Mouse (Mus musculus) neural tube, embryonic 13.5 days (tissue): Measurements from ENCODE around the gene Ern1. TPM values are rescaled to one million over a fixed set of nuclear protein-coding genes. Genes with fewer than 3 reads are reported as not detected.
A peak's percentile ranks its signal among the peaks of the same experiment; 100 is the strongest.

Source experiments
- ATAC-seq: fragments of 200-750 bp; cut with Nextera tagmentation; 2 replicates; pipeline ENCODE4 v1.8.0; 2017; ENCODE audit warnings: low read depth, mild to moderate bottlenecking, moderate TSS enrichment, moderate library complexity
- H3K27ac ChIP-seq: fragments of 300-500 bp; sonication (generic); replicated peaks from 2 replicates; pipeline ENCODE4 v1.5.1; 2015; ENCODE audit warnings: moderate library complexity, mild to moderate bottlenecking, inconsistent platforms
- H3K27me3 ChIP-seq: fragments of 300-500 bp; sonication (generic); 2 replicates; pipeline ENCODE4 v1.6.1; 2015; ENCODE audit warnings: mild to moderate bottlenecking, inconsistent platforms
- H3K36me3 ChIP-seq: fragments of 300-500 bp; sonication (generic); 2 replicates; pipeline ENCODE4 v1.6.1; 2015; ENCODE audit warnings: mild to moderate bottlenecking, inconsistent platforms
- H3K4me1 ChIP-seq: fragments of 300-500 bp; sonication (generic); replicated peaks from 2 replicates; pipeline ENCODE4 v1.6.1; 2015; ENCODE audit warnings: inconsistent platforms
- H3K4me2 ChIP-seq: fragments of 300-500 bp; sonication (generic); 2 replicates; pipeline ENCODE4 v1.6.1; 2015; ENCODE audit warnings: inconsistent platforms, mild to moderate bottlenecking, moderate library complexity
- H3K4me3 ChIP-seq: fragments of 300-500 bp; sonication (generic); 2 replicates; pipeline ENCODE4 v1.5.1; 2015; ENCODE audit warnings: mild to moderate bottlenecking, inconsistent platforms
- H3K9ac ChIP-seq: fragments of 300-500 bp; sonication (generic); 2 replicates; pipeline ENCODE4 v1.6.1; 2015; ENCODE audit warnings: moderate library complexity, mild to moderate bottlenecking, inconsistent platforms
- H3K9me3 ChIP-seq: fragments of 300-500 bp; sonication (generic); 2 replicates; pipeline ENCODE4 v1.6.1; 2016; ENCODE audit warnings: inconsistent platforms
- WGBS: fragments of 180-500 bp; shearing (Covaris S2); methylation state at CpG from one replicate; pipeline ENCODE4 v1.1.7; 2015; 5-methylcytosine and 5-hydroxymethylcytosine counted together
- polyA plus RNA-seq: library from polyadenylated mRNA; unstranded; fragments of >200 nt; fragmentation: Nextera tagmentation; extraction: Ambion mirVana; gene quantifications from 2 replicates; pipeline ENCODE4 v1.2.1, GENCODE M21; 2015

The Ern1 gene
- polyA plus RNA-seq, 1 experiment from 2014 or later, result 5.7 TPM

DNA sequence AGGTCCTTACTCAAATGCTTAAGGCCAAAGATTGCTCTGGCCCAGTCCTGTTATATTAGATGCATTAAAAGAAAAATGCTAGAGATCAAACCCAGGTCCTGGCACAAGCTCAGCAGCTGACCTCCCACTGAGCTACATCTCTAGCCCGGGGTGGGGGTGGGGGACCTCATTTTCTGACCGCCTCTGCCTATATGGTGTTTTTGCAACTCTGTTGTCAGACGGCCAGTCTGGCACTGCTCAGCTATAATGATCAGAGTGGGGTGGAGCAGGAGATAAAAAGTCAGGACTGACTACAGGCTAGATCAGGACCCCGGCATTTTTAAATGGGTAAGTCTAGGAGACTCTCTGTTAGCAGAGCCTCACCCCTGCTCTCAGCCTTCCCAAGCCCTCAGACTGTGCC lies 30.7 kb upstream of the Ern1 start:
- WGBS, result 50% methylated on average over 4 of the region's 4 CpGs
- Histone ChIP-seq H3K4me1 (peaks cover 53% of the 10 kb centered on the region), H3K27ac (no peak overlapping the region), H3K36me3 (no peaks in the 10 kb centered on the region), H3K9ac (no peak overlapping the region), H3K4me3 (no peak overlapping the region), H3K27me3 (no peaks in the 10 kb centered on the region), H3K4me2 (no peak overlapping the region), H3K9me3 (no peaks in the 10 kb centered on the region)
- ATAC-seq, result no peak

- H3K9ac ChIP-seq, result 0 out of 2 replicates have a peak overlapping the region, but pooled peaks have one; percentile 4
- peak; percentile 62; the same call in 1 of the 2 replicates for ATAC-seq
- peak overlapping the region; percentile 63; the same call in 1 of the 2 replicates for H3K27ac ChIP-seq
Measured at GRCm38 (mm10) chr11:106515079-106515745, 27.6 kb upstream of the Ern1 start.

DNA sequence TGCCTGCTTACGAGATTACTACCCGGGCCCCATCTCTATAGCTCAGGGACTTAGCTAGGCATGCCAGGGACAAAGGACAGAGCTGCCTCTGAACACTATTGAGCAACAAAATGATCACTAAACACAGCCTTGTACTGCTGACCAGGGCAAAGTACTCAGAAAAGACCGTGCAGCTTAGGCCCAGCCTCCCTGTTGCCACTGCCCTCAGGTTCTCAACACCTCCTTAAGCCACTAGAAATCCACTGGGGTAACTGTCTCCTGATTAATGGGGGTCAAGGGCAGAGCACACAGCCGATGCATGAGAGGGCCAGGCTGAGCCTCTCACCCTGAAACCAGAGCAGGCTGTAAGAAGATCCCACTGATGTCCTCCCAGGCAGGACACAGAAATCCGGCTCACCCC lies 26.8 kb upstream of the Ern1 start:
- H3K36me3 ChIP-seq, result peaks cover 30% of the 10 kb centered on the region
- no peak for ATAC-seq
- H3K27ac ChIP-seq, result peak overlapping the region; percentile 63; the same call in 1 of the 2 replicates
- H3K27me3 ChIP-seq, result no peaks in the 10 kb centered on the region
- no peaks in the 10 kb centered on the region for H3K9me3 ChIP-seq
- peaks cover 28% of the 10 kb centered on the region for H3K4me1 ChIP-seq
- H3K4me3 ChIP-seq, result no peak overlapping the region
- WGBS, result 58% methylated on average over 5 of the region's 5 CpGs
- H3K4me2 ChIP-seq, result no peak overlapping the region
- H3K9ac ChIP-seq, result 0 out of 2 replicates have a peak overlapping the region, but pooled peaks have one; percentile 4

More at GRCm38 (mm10) chr11:106515079-106515745, 27.6 kb upstream of the Ern1 start:
- H3K9me3 ChIP-seq, result no peaks in the 10 kb centered on the region
- peaks cover 36% of the 10 kb centered on the region for H3K4me1 ChIP-seq
- 54% methylated on average over 16 of the region's 16 CpGs for WGBS
- H3K36me3 ChIP-seq, result peaks cover 22% of the 10 kb centered on the region
- no peak overlapping the region for H3K4me3 ChIP-seq
- no peak overlapping the region for H3K4me2 ChIP-seq
- no peaks in the 10 kb centered on the region for H3K27me3 ChIP-seq

GRCm38 (mm10) chr11:106513166-106513565 lies 25.5 kb upstream of the Ern1 start:
- no peak overlapping the region; the same call in 1 of the 2 replicates for H3K27ac ChIP-seq
- WGBS, result 39% methylated on average over 2 of the region's 2 CpGs
- no peak overlapping the region for H3K9ac ChIP-seq

GRCm38 (mm10) chr11:106512006-106512390 lies 24.3 kb upstream of the Ern1 start:
- WGBS, result 94% methylated on average over 7 of the region's 7 CpGs

More at GRCm38 (mm10) chr11:106513166-106513565, 25.5 kb upstream of the Ern1 start:
- ATAC-seq, result no peak
- no peaks in the 10 kb centered on the region for H3K9me3 ChIP-seq
- H3K27me3 ChIP-seq, result no peaks in the 10 kb centered on the region
- H3K4me3 ChIP-seq, result no peak overlapping the region
- H3K36me3 ChIP-seq, result peaks cover 43% of the 10 kb centered on the region
- H3K4me2 ChIP-seq, result no peak overlapping the region
- peaks cover 17% of the 10 kb centered on the region for H3K4me1 ChIP-seq

GRCm38 (mm10) chr11:106511236-106512005 lies 23.8 kb upstream of the Ern1 start:
- no peak overlapping the region for H3K9ac ChIP-seq
- no peak overlapping the region for H3K4me3 ChIP-seq
- no peak overlapping the region for H3K27ac ChIP-seq
- ATAC-seq, result no peak
- peaks cover 14% of the 10 kb centered on the region for H3K4me1 ChIP-seq
- peaks cover 49% of the 10 kb centered on the region for H3K36me3 ChIP-seq
- H3K27me3 ChIP-seq, result no peaks in the 10 kb centered on the region
- H3K4me2 ChIP-seq, result no peak overlapping the region
- H3K9me3 ChIP-seq, result no peaks in the 10 kb centered on the region
- 90% methylated on average over 14 of the region's 14 CpGs for WGBS

More at GRCm38 (mm10) chr11:106512006-106512390, 24.3 kb upstream of the Ern1 start:
- Histone ChIP-seq H3K4me2 (no peak overlapping the region), H3K27ac (no peak overlapping the region), H3K4me3 (no peak overlapping the region), H3K36me3 (peaks cover 44% of the 10 kb centered on the region), H3K4me1 (peaks cover 14% of the 10 kb centered on the region), H3K9ac (no peak overlapping the region), H3K9me3 (no peaks in the 10 kb centered on the region), H3K27me3 (no peaks in the 10 kb centered on the region)
- ATAC-seq, result no peak

DNA sequence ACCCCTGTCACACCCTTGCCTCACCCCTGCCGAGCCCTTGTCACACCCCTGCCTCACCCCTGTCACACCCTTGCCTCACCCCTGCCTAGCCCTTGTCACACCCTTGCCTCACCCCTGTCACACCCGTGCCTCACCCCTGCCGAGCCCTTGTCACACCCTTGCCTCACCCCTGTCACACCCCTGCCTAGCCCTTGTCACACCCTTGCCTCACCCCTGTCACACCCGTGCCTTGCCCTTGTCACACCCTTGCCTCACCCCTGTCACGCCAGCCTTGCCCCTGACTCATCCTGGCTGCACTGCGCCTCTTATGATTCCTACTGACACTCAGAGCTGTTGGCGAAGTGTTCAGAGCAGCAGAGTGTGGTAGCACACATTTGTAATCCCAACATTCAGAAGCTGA lies 20.0 kb upstream of the Ern1 start:
- Histone ChIP-seq H3K4me3 (no peak overlapping the region), H3K9ac (no peak overlapping the region), H3K36me3 (peaks cover 54% of the 10 kb centered on the region), H3K9me3 (no peaks in the 10 kb centered on the region), H3K4me1 (peaks cover 4% of the 10 kb centered on the region; the same call in 1 of the 2 replicates), H3K4me2 (no peak overlapping the region), H3K27me3 (no peaks in the 10 kb centered on the region), H3K27ac (no peak overlapping the region)
- 92% methylated on average over 7 of the region's 7 CpGs for WGBS
- ATAC-seq, result no peak

DNA sequence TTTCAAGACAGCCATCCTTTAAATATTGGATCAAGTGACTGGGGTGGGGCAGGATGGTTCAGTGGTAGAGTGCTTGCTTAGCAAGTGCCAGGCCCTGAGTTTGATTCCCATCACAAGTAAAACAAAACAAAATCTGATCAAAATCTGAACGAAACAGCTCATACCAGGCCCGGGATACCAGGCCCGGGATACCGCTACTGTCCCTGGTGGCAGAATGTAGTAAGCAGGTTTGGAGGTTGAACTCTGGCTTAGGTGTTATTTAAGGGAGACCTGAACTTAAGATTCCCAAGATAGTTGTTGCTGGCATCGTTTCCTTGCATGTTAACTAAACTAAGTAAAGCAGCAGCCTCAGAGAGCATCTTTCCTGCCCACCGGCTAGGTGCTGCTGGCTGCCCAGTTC lies 18.6 kb upstream of the Ern1 start:
- WGBS, result 91% methylated on average over 6 of the region's 6 CpGs

GRCm38 (mm10) chr11:106504129-106504528 lies 16.5 kb upstream of the Ern1 start:
- H3K4me2 ChIP-seq, result no peak overlapping the region

More for the DNA sequence above, 18.6 kb upstream of the Ern1 start:
- H3K4me3 ChIP-seq, result no peak overlapping the region
- H3K9me3 ChIP-seq, result no peaks in the 10 kb centered on the region
- peaks cover 42% of the 10 kb centered on the region for H3K36me3 ChIP-seq
- no peak overlapping the region for H3K27ac ChIP-seq
- no peaks in the 10 kb centered on the region for H3K27me3 ChIP-seq
- H3K9ac ChIP-seq, result no peak overlapping the region
- no peak for ATAC-seq
- H3K4me2 ChIP-seq, result no peak overlapping the region
- H3K4me1 ChIP-seq, result peaks cover 15% of the 10 kb centered on the region

DNA sequence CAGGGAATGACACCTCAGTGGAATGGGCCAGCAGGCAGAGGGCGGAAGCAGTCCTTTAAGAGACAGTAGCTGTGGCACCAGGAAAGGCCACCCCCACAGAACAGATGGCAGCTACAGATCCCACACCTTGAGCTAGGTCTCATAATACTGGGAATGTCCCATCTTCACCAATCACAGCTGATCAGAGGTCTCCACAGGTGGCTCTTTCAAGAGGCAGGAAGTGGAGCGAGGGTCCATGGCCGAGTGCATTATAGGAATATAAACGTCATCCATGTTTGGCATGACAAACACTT lies 15.7 kb upstream of the Ern1 start:
- Histone ChIP-seq H3K4me2 (no peak overlapping the region), H3K4me1 (peaks cover 20% of the 10 kb centered on the region), H3K27ac (0 out of 2 replicates have a peak overlapping the region, but pooled peaks have one; percentile 38), H3K36me3 (peaks cover 15% of the 10 kb centered on the region), H3K9me3 (no peaks in the 10 kb centered on the region), H3K4me3 (no peak overlapping the region), H3K9ac (no peak overlapping the region), H3K27me3 (no peaks in the 10 kb centered on the region)
- ATAC-seq, result no peak
- 85% methylated on average over 4 of the region's 4 CpGs for WGBS

More at GRCm38 (mm10) chr11:106504129-106504528, 16.5 kb upstream of the Ern1 start:
- no peak for ATAC-seq
- no peak overlapping the region for H3K27ac ChIP-seq
- peaks cover 20% of the 10 kb centered on the region for H3K4me1 ChIP-seq
- H3K27me3 ChIP-seq, result no peaks in the 10 kb centered on the region
- peaks cover 23% of the 10 kb centered on the region for H3K36me3 ChIP-seq
- H3K4me3 ChIP-seq, result no peak overlapping the region
- no peaks in the 10 kb centered on the region for H3K9me3 ChIP-seq
- H3K9ac ChIP-seq, result no peak overlapping the region

- Histone ChIP-seq H3K27me3 (no peaks in the 10 kb centered on the region), H3K27ac (peak overlapping the region; percentile 38; the same call in 1 of the 2 replicates), H3K36me3 (peaks cover 12% of the 10 kb centered on the region; the same call in 1 of the 2 replicates), H3K4me2 (no peak overlapping the region), H3K4me1 (peaks cover 20% of the 10 kb centered on the region), H3K9ac (no peak overlapping the region), H3K4me3 (no peak overlapping the region), H3K9me3 (no peaks in the 10 kb centered on the region)
- no peak for ATAC-seq
- WGBS, result 55% methylated on average over 13 of the region's 13 CpGs
Measured at GRCm38 (mm10) chr11:106502631-106503424, 15.2 kb upstream of the Ern1 start.

GRCm38 (mm10) chr11:106502159-106502505 lies 14.5 kb upstream of the Ern1 start:
- Histone ChIP-seq H3K4me2 (peak overlapping the region; percentile 81), H3K9me3 (no peaks in the 10 kb centered on the region), H3K36me3 (peaks cover 12% of the 10 kb centered on the region; the same call in 1 of the 2 replicates), H3K4me1 (peaks cover 20% of the 10 kb centered on the region), H3K27ac (peak overlapping the region; percentile 98), H3K4me3 (peak overlapping the region; percentile 94), H3K27me3 (no peaks in the 10 kb centered on the region), H3K9ac (peak overlapping the region; percentile 100)
- ATAC-seq, result no peak
